Mouse (Mus musculus) heart, embryonic 12.5 days (tissue): Measurements from ENCODE around the gene Hoxd1. TPM values are rescaled to one million over a fixed set of nuclear protein-coding genes. Genes with fewer than 3 reads are reported as not detected.

Experiments used
- ATAC-seq: fragments of 200-750 bp; cut with Nextera tagmentation; 2 replicates; pipeline ENCODE4 v1.8.0; 2017; ENCODE audit warnings: moderate TSS enrichment, moderate library complexity; ENCODE audit not compliant: insufficient number of reproducible peaks, low FRiP score
- H3K27ac ChIP-seq: fragments of 300-500 bp; sonication (generic); 2 replicates; pipeline ENCODE4 v1.5.1; 2016; ENCODE audit warnings: mild to moderate bottlenecking, moderate library complexity; ENCODE audit not compliant: poor library complexity, severe bottlenecking
- H3K27me3 ChIP-seq: fragments of 300-500 bp; sonication (generic); replicated peaks from 2 replicates; pipeline ENCODE4 v1.6.1; 2016; ENCODE audit warnings: mild to moderate bottlenecking, moderate library complexity
- H3K36me3 ChIP-seq: fragments of 300-500 bp; sonication (generic); 2 replicates; pipeline ENCODE4 v1.6.1; 2016; ENCODE audit warnings: mild to moderate bottlenecking, moderate library complexity
- H3K4me1 ChIP-seq: fragments of 300-500 bp; sonication (generic); replicated peaks from 2 replicates; pipeline ENCODE4 v1.6.1; 2016; ENCODE audit warnings: mild to moderate bottlenecking
- H3K4me2 ChIP-seq: fragments of 300-500 bp; sonication (generic); 2 replicates; pipeline ENCODE4 v1.6.1; 2016; ENCODE audit warnings: mild to moderate bottlenecking, moderate library complexity
- H3K4me3 ChIP-seq: fragments of 300-500 bp; sonication (generic); 2 replicates; pipeline ENCODE4 v1.5.1; 2016; ENCODE audit warnings: mild to moderate bottlenecking
- H3K9ac ChIP-seq: fragments of 300-500 bp; sonication (generic); 2 replicates; pipeline ENCODE4 v1.6.1; 2016; ENCODE audit warnings: mild to moderate bottlenecking, moderate library complexity
- H3K9me3 ChIP-seq: fragments of 300-500 bp; sonication (generic); replicated peaks from 2 replicates; pipeline ENCODE4 v1.6.1; 2016; ENCODE audit warnings: mild to moderate bottlenecking, moderate library complexity
- WGBS: fragments of 180-500 bp; shearing (Covaris S2); methylation state at CpG from one replicate; pipeline ENCODE4 v1.1.7; 2016; 5-methylcytosine and 5-hydroxymethylcytosine counted together
- polyA plus RNA-seq: library from polyadenylated mRNA; unstranded; fragments of >200 nt; fragmentation: Nextera tagmentation; extraction: Ambion mirVana; gene quantifications from 2 replicates; pipeline ENCODE4 v1.2.1, GENCODE M21; 2016

Gene Hoxd1
- polyA plus RNA-seq, 1 experiment from 2014 or later = not detected

GRCm38 (mm10) chr2:74734451-74734850, 28.3 kb upstream of the Hoxd1 start:
- Histone ChIP-seq H3K27ac (no peak overlapping the region), H3K4me1 (peaks cover 9% of the 10 kb centered on the region), H3K36me3 (no peaks in the 10 kb centered on the region), H3K9me3 (no peaks in the 10 kb centered on the region), H3K9ac (no peak overlapping the region), H3K4me3 (no peak overlapping the region), H3K4me2 (no peak overlapping the region), H3K27me3 (peaks cover 90% of the 10 kb centered on the region)
- 2% methylated on average over 13 of the region's 13 CpGs for WGBS
- ATAC-seq = no peak

GRCm38 (mm10) chr2:74734996-74735811, 27.6 kb upstream of the Hoxd1 start:
- peaks cover 9% of the 10 kb centered on the region for H3K4me1 ChIP-seq
- no peak overlapping the region for H3K27ac ChIP-seq
- no peak overlapping the region for H3K9ac ChIP-seq
- no peak overlapping the region for H3K4me3 ChIP-seq
- H3K9me3 ChIP-seq = no peaks in the 10 kb centered on the region
- H3K4me2 ChIP-seq = 0 out of 2 replicates have a peak overlapping the region, but pooled peaks have one; percentile 50
- no peak for ATAC-seq
- no peaks in the 10 kb centered on the region for H3K36me3 ChIP-seq
- WGBS = 1% methylated on average over 27 of the region's 27 CpGs
- H3K27me3 ChIP-seq = peaks cover 92% of the 10 kb centered on the region

- peak overlapping the region; percentile 50 for H3K4me2 ChIP-seq
- no peak overlapping the region for H3K9ac ChIP-seq
- peaks cover 92% of the 10 kb centered on the region for H3K27me3 ChIP-seq
- no peaks in the 10 kb centered on the region for H3K9me3 ChIP-seq
- under 1% methylated on average over 42 of the region's 42 CpGs for WGBS
- peaks cover 9% of the 10 kb centered on the region for H3K4me1 ChIP-seq
- no peak for ATAC-seq
- H3K27ac ChIP-seq = no peak overlapping the region
- H3K36me3 ChIP-seq = no peaks in the 10 kb centered on the region
- H3K4me3 ChIP-seq = peak overlapping the region; percentile 27
Observed at GRCm38 (mm10) chr2:74735851-74736687, 26.7 kb upstream of the Hoxd1 start.

DNA sequence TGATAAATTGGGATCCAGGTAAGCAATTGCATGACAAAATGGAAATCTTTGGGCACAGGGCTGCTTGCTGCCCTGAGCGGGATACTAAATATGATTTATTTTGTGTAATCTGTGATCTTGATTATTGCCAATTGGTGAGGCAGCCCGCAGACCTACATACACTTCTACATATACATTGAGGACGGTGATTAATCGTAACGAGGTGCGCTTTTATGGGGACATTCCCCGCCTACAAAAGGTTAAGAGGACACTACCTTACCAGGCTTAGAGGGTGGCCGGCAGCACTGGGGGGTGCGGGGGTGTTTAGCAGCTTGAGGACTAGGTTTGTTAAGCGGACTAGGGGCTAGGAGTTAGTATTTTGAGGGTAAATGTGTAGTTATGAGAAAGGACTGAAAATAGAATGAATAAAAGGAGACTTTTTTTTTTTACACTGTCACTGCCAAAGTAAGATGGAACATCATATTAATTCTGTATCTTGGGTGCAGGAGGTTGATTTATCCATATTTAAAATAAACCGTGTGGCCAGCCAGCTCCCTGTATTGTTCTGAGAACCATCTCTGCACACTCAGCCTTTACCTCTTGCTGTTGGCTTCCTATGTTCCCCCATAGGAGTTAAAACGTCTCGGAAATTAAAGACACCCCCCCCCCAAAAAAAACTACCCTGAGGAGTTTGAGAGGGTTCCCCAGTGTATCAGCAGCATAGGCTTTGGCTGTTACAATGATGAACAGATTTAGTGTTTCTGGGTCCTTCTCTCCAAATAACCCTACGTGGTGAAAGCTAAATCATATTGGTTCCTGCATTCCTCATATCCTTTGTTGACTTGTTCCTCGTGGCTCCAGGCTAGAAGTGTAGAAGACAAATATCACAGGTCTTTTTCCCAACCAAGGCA, 25.8 kb upstream of the Hoxd1 start:
- Histone ChIP-seq H3K36me3 (no peaks in the 10 kb centered on the region), H3K4me2 (peak overlapping the region; percentile 50; the same call in 1 of the 2 replicates), H3K9me3 (no peaks in the 10 kb centered on the region), H3K9ac (no peak overlapping the region), H3K27ac (no peak overlapping the region), H3K4me3 (peak overlapping the region; percentile 27; the same call in 1 of the 2 replicates), H3K27me3 (peaks cover 93% of the 10 kb centered on the region), H3K4me1 (peaks cover 9% of the 10 kb centered on the region)
- WGBS = 3% methylated on average over 15 of the region's 15 CpGs
- no peak for ATAC-seq

DNA sequence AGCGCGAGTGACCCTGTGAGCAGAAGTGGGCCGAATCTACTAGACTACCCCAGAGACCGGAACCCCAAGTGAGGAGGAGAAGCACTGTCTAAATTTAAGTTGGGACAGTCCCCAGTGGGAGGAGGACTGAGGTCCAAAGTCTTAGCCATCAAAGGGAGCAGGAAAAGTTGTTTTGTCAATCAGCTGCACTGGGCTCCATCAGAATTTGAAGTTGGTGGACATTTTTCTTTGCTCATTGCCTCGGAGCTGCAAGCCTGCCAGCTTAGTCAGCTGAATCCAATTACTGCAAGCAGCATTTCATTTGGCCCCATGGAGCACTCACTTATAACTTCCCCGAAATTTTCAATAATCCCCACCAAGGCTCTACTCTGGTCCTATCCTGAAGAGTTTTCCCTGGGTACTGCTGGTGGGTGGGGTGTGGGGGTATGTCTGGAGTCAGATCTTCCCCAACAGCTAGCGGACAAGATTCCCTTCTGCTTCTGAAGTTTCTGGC, 25.2 kb upstream of the Hoxd1 start:
- Histone ChIP-seq H3K4me2 (no peak overlapping the region), H3K9me3 (no peaks in the 10 kb centered on the region), H3K36me3 (no peaks in the 10 kb centered on the region), H3K4me3 (no peak overlapping the region), H3K27ac (no peak overlapping the region), H3K4me1 (peaks cover 9% of the 10 kb centered on the region), H3K27me3 (peaks cover 91% of the 10 kb centered on the region), H3K9ac (no peak overlapping the region)
- 4% methylated on average over 7 of the region's 7 CpGs for WGBS
- no peak for ATAC-seq

DNA sequence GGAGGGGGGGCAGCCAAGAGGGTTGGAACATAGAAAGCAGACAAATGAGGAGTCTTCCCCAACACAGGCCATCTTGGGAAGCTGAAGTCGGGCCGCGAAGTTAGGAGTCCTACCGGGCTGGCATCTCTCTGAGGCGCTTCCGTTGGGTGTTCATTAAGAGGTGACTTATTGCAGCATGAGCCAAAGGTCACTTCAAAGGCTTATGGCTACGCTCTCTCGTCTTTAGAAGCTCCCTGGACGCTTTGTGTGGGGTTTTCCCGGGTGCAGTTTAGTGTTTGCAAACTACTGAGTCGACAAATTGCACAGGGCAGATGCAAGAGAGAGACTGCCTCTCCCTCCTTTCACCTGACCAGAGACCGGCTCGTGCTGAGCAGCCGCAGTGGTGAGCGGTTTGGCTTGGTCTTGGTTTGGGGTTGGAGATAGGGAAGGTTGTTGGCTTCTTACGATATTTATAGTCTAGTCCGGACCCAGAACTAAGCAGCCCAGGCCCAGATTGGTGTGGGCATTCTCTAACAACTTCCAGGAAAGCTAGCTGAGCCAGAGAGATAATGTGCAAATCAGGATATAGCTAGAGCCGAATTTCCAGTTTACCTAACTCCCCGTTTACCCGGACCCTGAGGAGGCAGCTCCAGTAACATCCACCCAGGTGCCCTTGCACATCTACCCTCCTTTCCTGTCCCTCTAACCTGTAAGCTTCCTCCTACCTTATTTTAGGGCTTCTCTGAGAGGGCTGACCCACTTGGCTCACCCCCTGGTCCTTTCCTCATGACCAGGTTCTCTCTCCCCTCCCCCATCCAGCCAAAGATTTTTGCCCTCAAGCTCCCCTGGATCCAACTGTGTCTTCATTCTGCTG, 23.9 kb upstream of the Hoxd1 start:
- Histone ChIP-seq H3K27me3 (peaks cover 94% of the 10 kb centered on the region), H3K4me2 (no peak overlapping the region), H3K9ac (no peak overlapping the region), H3K27ac (no peak overlapping the region), H3K4me3 (no peak overlapping the region), H3K36me3 (no peaks in the 10 kb centered on the region), H3K9me3 (no peaks in the 10 kb centered on the region), H3K4me1 (peaks cover 4% of the 10 kb centered on the region; the same call in 1 of the 2 replicates)
- no peak for ATAC-seq
- WGBS = under 1% methylated on average over 20 of the region's 20 CpGs

GRCm38 (mm10) chr2:74739476-74739800, 23.3 kb upstream of the Hoxd1 start:
- peaks cover 95% of the 10 kb centered on the region for H3K27me3 ChIP-seq
- H3K4me3 ChIP-seq = no peak overlapping the region
- no peaks in the 10 kb centered on the region for H3K36me3 ChIP-seq
- H3K27ac ChIP-seq = no peak overlapping the region
- WGBS = 8% methylated on average over 2 of the region's 2 CpGs
- no peak overlapping the region for H3K9ac ChIP-seq
- no peak overlapping the region for H3K4me2 ChIP-seq
- ATAC-seq = no peak
- no peaks in the 10 kb centered on the region for H3K9me3 ChIP-seq
- H3K4me1 ChIP-seq = peaks cover 4% of the 10 kb centered on the region; the same call in 1 of the 2 replicates

DNA sequence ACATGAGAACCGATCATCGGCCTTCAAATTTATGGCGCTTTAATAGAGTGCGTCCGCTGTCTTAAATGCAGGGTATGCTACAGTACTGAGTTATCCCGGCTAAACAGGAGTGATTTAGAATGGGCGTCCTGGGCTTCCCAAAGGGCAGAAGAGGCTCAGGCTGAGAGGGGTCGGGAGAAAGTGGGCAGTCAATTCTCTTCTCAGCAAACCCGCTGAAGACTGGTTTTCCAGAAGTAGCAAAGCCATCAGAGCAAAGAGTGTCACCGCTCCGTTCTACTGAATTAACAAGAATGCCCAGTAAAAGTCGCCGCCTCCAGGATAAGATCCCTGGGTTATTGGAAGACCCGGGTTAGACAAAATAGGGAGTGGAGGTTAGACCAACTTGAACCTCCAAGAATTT, 22.9 kb upstream of the Hoxd1 start:
- no peaks in the 10 kb centered on the region for H3K9me3 ChIP-seq
- peaks cover 4% of the 10 kb centered on the region; the same call in 1 of the 2 replicates for H3K4me1 ChIP-seq
- H3K27ac ChIP-seq = no peak overlapping the region
- H3K36me3 ChIP-seq = no peaks in the 10 kb centered on the region
- WGBS = 4% methylated on average over 14 of the region's 14 CpGs
- H3K4me3 ChIP-seq = no peak overlapping the region
- no peak for ATAC-seq
- peaks cover 95% of the 10 kb centered on the region for H3K27me3 ChIP-seq
- no peak overlapping the region for H3K9ac ChIP-seq
- H3K4me2 ChIP-seq = no peak overlapping the region

DNA sequence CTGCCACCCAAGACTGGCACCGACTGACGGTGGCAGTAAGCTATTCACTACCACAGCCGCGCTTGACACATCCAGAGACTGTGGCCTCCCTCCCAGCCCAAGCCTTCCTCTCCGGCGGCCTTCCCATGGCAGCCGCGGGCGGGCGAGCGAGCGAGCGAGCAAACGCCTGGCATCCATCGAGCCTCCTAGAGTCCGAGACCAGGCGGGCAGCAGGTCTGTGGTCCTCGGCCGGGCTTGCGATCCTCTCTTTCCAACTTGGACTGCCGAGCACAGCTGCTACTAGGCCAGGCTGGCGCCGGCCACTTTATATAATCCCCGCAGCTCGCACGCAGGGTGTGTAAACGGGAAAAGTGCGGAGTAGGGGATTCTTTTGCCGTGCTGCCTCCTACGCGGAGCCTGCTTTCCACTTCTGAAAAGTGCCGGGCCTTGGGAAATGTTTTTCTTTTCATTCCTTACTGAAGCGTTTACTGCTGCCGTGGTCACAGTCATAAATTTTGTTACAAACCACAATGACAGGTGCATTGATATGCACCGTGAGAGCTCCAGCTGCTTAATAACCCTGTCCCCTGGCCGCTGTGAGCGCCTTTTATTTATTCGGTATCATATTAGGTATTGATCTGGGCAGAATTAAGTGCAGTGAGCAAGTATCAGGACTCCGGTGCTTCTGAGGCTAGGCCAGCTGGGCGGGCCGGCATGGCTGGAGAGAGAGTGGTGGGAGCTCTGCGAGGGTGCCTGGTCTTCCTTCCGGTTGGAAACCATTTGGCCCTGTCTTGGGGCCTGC, 22.3 kb upstream of the Hoxd1 start:
- Histone ChIP-seq H3K4me2 (no peak overlapping the region), H3K27ac (no peak overlapping the region), H3K4me3 (peak overlapping the region; percentile 14; the same call in 1 of the 2 replicates), H3K9ac (no peak overlapping the region), H3K27me3 (peaks cover 95% of the 10 kb centered on the region), H3K9me3 (no peaks in the 10 kb centered on the region), H3K4me1 (peaks cover 4% of the 10 kb centered on the region; the same call in 1 of the 2 replicates), H3K36me3 (no peaks in the 10 kb centered on the region)
- WGBS = 1% methylated on average over 43 of the region's 43 CpGs
- no peak for ATAC-seq
